Mouse (Mus musculus): Measurements from ENCODE around the gene Lrrc52.

- TF ChIP-seq POLR2A (IDR thresholded peaks at IDR 0.05; ENCODE audit: insufficient read depth, low read depth, low read length) (no peak), CTCF (IDR thresholded peaks at IDR 0.05) (no peak), EP300 (IDR thresholded peaks at IDR 0.05; ENCODE audit: insufficient read depth, low read depth, low read length) (no peak)
These were observed 45.0 kb upstream of the Lrrc52 start for GRCm38 (mm10) chr1:167511621-167512020.
